Mouse (Mus musculus) cerebellum, postnatal 36 days (tissue): ENCODE results near the gene Olfr24.
"Not testable (repeated sequence)": the region's sequence is repeated elsewhere in the genome, so short reads cannot be mapped to it uniquely, and the experiment has no call there.

Experiments
- DNase-seq, 2 experiments: peaks; one replicate each; pipeline ENCODE4 v3.0.0; 2021 to 2022; ENCODE audit warnings: mixed read lengths in 2 of 2

Gene Olfr24

GRCm38 (mm10) chr9:18763896-18764295 lies at the start of gene Olfr24:
Gene Olfr24 (minus strand): TSS chr9:18763996.
- DNase-seq: no peak

GRCm38 (mm10) chr9:18785316-18785715 lies 21.5 kb upstream of the Olfr24 start:
- no peak for DNase-seq

DNA sequence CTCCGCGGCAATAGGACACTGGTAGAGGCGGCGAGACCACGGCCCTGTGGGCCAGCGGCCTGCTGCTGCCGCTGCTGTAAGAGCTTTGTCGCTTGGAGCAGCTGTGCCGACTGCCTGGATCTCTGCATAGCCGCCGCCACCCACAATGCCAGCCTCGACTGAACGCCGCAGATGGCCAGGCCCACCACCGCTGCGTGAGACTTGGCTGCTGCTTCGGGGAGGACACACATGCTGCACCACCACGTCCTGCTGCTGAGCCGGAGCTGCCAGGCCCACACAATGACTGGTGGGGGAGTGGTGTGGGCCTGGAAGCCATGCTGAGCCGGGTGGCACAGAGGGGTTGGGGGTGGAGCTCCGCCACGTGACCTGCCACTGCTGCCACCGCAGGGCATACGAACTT lies 15.7 kb upstream of the Olfr24 start:
- peak; percentile 23 to 45 for DNase-seq

DNA sequence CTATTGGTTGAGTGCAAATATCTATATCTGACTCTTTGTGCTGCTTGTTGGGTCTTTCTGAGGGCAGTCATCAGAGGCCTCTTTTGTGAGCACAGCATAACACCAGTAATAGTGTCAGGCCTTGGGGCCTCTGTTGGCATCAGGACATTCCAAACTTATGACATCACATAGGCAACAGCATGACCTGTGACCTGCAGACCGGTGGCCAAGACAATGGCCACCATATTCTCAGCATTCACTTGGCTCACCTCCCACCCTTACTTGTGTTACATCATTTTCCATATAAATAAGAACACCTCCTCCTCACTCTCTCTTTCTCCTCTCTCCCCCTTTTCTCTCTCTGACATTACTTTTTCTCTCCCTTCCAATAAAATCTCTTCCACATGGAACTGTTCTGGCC lies 15.2 kb upstream of the Olfr24 start:
- DNase-seq: no peak

- no peak for DNase-seq
Observed at GRCm38 (mm10) chr9:18755595-18755994, 8.2 kb downstream of the Olfr24 start.

DNA sequence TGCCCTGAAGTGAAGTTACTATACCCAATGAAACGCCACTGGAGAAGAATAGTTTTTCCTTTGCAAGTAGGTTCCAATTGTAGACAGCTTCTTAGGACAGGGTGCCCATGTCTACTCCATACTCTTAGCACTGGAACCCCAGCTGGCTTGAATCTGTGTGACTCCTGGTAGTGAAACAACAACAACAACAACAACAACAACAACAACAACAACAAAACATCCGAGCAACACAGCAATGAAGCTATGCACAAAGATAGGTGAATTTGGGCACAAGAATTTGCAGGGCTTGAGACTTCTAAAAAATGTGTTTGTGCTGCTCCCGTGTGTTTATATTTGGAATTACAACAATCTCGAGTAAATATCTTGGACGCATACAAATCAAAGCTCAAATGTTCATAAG lies 19.2 kb downstream of the Olfr24 start:
- DNase-seq: no peak

GRCm38 (mm10) chr9:18734177-18734576 lies 29.6 kb downstream of the Olfr24 start:
- not testable (repeated sequence) for DNase-seq

GRCm38 (mm10) chr9:18722712-18723099 lies 41.1 kb downstream of the Olfr24 start:
- DNase-seq: no peak

DNA sequence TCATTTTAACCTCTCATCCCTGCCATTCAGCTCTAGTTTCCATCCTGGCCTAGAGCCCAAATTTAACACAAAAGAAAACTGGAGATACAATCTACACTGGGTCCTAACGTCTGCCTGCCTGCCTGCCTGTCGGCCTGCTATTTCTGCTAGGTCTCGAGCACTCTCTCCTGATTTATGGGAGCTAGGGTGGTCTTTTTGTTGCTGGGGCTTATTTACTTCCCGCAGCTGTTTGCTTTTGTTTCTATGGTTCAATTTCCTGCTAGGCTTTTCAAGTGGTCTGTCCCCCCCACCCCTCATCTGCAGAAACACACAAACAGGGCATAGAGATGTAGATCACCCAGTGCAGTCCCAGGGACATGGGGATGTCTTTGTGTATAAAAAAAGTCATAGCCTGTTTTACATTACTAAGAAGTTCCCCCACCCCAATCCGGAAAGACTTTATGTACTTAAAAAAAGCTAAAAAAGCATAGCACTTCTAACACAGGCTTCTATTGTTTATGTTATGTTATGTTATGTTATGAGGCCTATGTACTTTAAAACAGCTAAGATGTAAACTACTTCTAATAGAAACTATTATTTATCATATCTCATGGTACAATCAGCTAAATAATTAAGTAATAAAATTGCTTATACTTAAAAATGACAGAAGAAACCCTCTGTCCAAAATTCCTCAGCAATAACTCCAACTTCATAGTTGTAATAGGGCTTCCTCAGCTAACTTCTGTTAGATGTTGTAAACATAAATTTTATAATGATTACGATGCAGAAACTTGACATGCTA lies 41.7 kb downstream of the Olfr24 start:
- DNase-seq: no peak

GRCm38 (mm10) chr9:18721011-18721410 lies 42.8 kb downstream of the Olfr24 start:
- no peak for DNase-seq

- DNase-seq: no peak
Observed at GRCm38 (mm10) chr9:18705628-18706027, 58.2 kb downstream of the Olfr24 start.
